Mouse (Mus musculus) kidney, embryonic 16.5 days (tissue): Measurements from ENCODE around the gene Usp36. TPM values are rescaled to one million over a fixed set of nuclear protein-coding genes. Genes with fewer than 3 reads are reported as not detected.

Experiments used
- ATAC-seq: fragments of 200-750 bp; cut with Nextera tagmentation; 2 replicates; pipeline ENCODE4 v1.8.0; 2017; ENCODE audit warnings: moderate TSS enrichment; ENCODE audit not compliant: low FRiP score, low TSS enrichment
- H3K27ac ChIP-seq: fragments of 300-500 bp; sonication (generic); 2 replicates; pipeline ENCODE4 v1.5.1; 2014; ENCODE audit warnings: low read length
- H3K27me3 ChIP-seq: fragments of 300-500 bp; sonication (generic); 2 replicates; pipeline ENCODE4 v1.6.1; 2014; ENCODE audit warnings: low read length, control low read depth, mixed read lengths; ENCODE audit not compliant: insufficient read depth
- H3K36me3 ChIP-seq: fragments of 300-500 bp; sonication (generic); 2 replicates; pipeline ENCODE4 v1.6.1; 2014; ENCODE audit warnings: low read length, control low read depth, mixed read lengths; ENCODE audit not compliant: insufficient read depth
- H3K4me1 ChIP-seq: fragments of 300-500 bp; sonication (generic); 2 replicates; pipeline ENCODE4 v1.6.1; 2014; ENCODE audit warnings: low read length, control low read depth, mixed read lengths; ENCODE audit not compliant: insufficient read depth
- H3K4me2 ChIP-seq: fragments of 300-500 bp; sonication (generic); replicated peaks from 2 replicates; pipeline ENCODE4 v1.6.1; 2014; ENCODE audit warnings: low read depth, low read length
- H3K4me3 ChIP-seq: fragments of 300-500 bp; sonication (generic); 2 replicates; pipeline ENCODE4 v1.5.1; 2014; ENCODE audit warnings: mild to moderate bottlenecking, low read length
- H3K9ac ChIP-seq: fragments of 300-500 bp; sonication (generic); replicated peaks from 2 replicates; pipeline ENCODE4 v1.6.1; 2014; ENCODE audit warnings: low read length
- H3K9me3 ChIP-seq: fragments of 300-500 bp; sonication (generic); 2 replicates; pipeline ENCODE4 v1.6.1; 2016; ENCODE audit warnings: low read length, control low read depth
- WGBS: fragments of 180-500 bp; shearing (Covaris S2); extraction: QIAGEN DNeasy Blood & Tissue Kit; methylation state at CpG from one replicate; pipeline ENCODE4 v1.1.7; 2014; 5-methylcytosine and 5-hydroxymethylcytosine counted together
- polyA plus RNA-seq: library from polyadenylated mRNA; unstranded; fragments of >200 nt; fragmentation: Nextera tagmentation; extraction: Ambion mirVana; gene quantifications from 2 replicates; pipeline ENCODE4 v1.2.1, GENCODE M21; 2015

The Usp36 gene
- polyA plus RNA-seq, 1 experiment from 2014 or later: 21.4 TPM

- H3K9ac ChIP-seq: no peak overlapping the region
- H3K4me1 ChIP-seq: peaks cover 71% of the 10 kb centered on the region
- no peak for ATAC-seq
- H3K36me3 ChIP-seq: no peaks in the 10 kb centered on the region
- H3K27ac ChIP-seq: no peak overlapping the region
- no peaks in the 10 kb centered on the region for H3K9me3 ChIP-seq
- no peak overlapping the region for H3K4me2 ChIP-seq
- no peak overlapping the region for H3K4me3 ChIP-seq
- 76% methylated on average over 6 of the region's 6 CpGs for WGBS
- no peaks in the 10 kb centered on the region for H3K27me3 ChIP-seq
Observed at GRCm38 (mm10) chr11:118243627-118244261, 46.3 kb downstream of the Usp36 start.

DNA sequence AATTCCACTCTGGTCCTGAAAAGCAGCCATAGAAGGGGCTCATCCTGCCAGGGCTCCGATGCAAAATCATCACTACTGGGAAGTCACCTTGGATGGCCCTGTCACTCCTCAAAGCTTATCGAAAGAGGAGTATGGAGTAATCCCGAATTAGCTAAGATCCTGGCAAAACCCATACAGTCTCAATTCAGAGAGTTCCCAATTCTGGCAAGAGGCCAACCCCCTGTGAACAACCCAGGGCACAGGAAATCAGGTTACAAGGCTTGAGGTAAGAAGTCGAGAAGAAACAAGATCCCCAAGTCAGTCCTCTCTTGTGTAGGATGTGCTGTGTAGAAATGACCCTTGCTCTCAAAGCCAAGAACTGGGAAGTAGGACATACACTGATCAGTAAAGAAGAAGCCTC lies 47.5 kb downstream of the Usp36 start:
- no peak for ATAC-seq
- no peak overlapping the region for H3K4me2 ChIP-seq
- H3K4me3 ChIP-seq: no peak overlapping the region
- 0 out of 2 replicates have a peak overlapping the region, but pooled peaks have one; percentile 47 for H3K27ac ChIP-seq
- no peaks in the 10 kb centered on the region for H3K27me3 ChIP-seq
- H3K9ac ChIP-seq: no peak overlapping the region
- H3K4me1 ChIP-seq: peaks cover 80% of the 10 kb centered on the region
- H3K9me3 ChIP-seq: no peaks in the 10 kb centered on the region
- WGBS: 54% methylated on average over 4 of the region's 4 CpGs
- no peaks in the 10 kb centered on the region for H3K36me3 ChIP-seq

DNA sequence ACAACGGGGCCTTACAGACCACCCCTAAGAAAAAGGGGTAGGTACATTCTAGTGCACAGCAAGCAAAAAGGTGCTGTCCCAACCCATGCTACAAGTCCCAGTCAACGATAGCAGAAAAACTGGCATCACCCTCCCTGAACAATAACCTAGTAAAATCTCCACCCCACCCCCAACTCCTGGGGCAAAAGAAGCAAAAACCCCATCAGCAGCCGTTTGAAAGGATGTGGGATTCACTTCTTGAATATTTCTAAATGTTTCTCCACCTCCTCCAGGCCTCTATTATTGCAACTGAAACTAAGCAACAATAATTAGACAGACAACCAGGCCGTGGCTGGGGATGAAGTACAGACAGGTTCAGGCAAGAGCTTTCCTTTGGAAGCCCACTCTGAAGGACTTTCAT lies 49.7 kb downstream of the Usp36 start:
- Histone ChIP-seq H3K36me3 (no peaks in the 10 kb centered on the region), H3K27me3 (no peaks in the 10 kb centered on the region), H3K9ac (no peak overlapping the region), H3K4me3 (no peak overlapping the region), H3K27ac (peak overlapping the region; percentile 94), H3K4me1 (peaks cover 72% of the 10 kb centered on the region), H3K9me3 (no peaks in the 10 kb centered on the region), H3K4me2 (no peak overlapping the region)
- WGBS: 54% methylated on average over 4 of the region's 4 CpGs
- no peak for ATAC-seq

- WGBS: 24% methylated on average over 14 of the region's 14 CpGs
- ATAC-seq: peak; percentile 91
Observed at GRCm38 (mm10) chr11:118239281-118240198, 50.5 kb downstream of the Usp36 start.

GRCm38 (mm10) chr11:118236520-118237190 lies 53.4 kb downstream of the Usp36 start:
- Histone ChIP-seq H3K9ac (no peak overlapping the region), H3K4me3 (no peak overlapping the region), H3K27ac (peak overlapping the region; percentile 69), H3K9me3 (no peaks in the 10 kb centered on the region), H3K4me2 (no peak overlapping the region; the same call in 1 of the 2 replicates), H3K36me3 (no peaks in the 10 kb centered on the region), H3K27me3 (no peaks in the 10 kb centered on the region), H3K4me1 (peaks cover 62% of the 10 kb centered on the region)
- 39% methylated on average over 6 of the region's 6 CpGs for WGBS
- ATAC-seq: peak; percentile 58

More at GRCm38 (mm10) chr11:118239281-118240198, 50.5 kb downstream of the Usp36 start:
- H3K27ac ChIP-seq: peak overlapping the region; percentile 94
- no peaks in the 10 kb centered on the region for H3K36me3 ChIP-seq
- H3K4me2 ChIP-seq: peak overlapping the region; percentile 37
- H3K27me3 ChIP-seq: no peaks in the 10 kb centered on the region
- peak overlapping the region; percentile 50 for H3K9ac ChIP-seq
- no peaks in the 10 kb centered on the region for H3K9me3 ChIP-seq
- peak overlapping the region; percentile 7; the same call in 1 of the 2 replicates for H3K4me3 ChIP-seq
- peaks cover 72% of the 10 kb centered on the region for H3K4me1 ChIP-seq

DNA sequence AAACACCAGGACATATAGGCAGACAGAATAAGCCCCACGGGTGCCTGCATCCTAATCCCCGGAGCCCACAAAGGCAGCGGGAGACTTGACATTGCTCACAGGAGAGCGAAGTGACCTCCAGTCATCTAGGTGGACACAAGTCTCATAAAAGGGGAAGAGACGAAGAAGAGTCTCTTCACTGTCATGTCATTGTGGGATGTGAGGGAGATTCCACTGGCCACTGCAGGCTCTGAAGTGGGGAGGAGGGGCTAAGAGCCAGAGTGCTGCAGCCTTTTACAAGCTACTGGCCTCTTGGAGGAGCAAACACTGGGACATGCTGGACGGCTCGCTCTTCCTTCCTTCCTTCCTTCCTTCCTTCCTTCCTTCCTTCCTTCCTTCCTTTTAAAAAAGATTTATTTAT lies 55.1 kb downstream of the Usp36 start:
- no peak overlapping the region for H3K27ac ChIP-seq
- H3K36me3 ChIP-seq: no peaks in the 10 kb centered on the region
- H3K4me2 ChIP-seq: no peak overlapping the region
- ATAC-seq: no peak
- peaks cover 48% of the 10 kb centered on the region for H3K4me1 ChIP-seq
- no peaks in the 10 kb centered on the region for H3K9me3 ChIP-seq
- H3K4me3 ChIP-seq: no peak overlapping the region
- H3K9ac ChIP-seq: 0 out of 2 replicates have a peak overlapping the region, but pooled peaks have one; percentile 14
- no peaks in the 10 kb centered on the region for H3K27me3 ChIP-seq
- 68% methylated on average over 7 of the region's 7 CpGs for WGBS

- 59% methylated on average over 6 of the region's 6 CpGs for WGBS
Observed at GRCm38 (mm10) chr11:118234500-118234899, 55.5 kb downstream of the Usp36 start.

DNA sequence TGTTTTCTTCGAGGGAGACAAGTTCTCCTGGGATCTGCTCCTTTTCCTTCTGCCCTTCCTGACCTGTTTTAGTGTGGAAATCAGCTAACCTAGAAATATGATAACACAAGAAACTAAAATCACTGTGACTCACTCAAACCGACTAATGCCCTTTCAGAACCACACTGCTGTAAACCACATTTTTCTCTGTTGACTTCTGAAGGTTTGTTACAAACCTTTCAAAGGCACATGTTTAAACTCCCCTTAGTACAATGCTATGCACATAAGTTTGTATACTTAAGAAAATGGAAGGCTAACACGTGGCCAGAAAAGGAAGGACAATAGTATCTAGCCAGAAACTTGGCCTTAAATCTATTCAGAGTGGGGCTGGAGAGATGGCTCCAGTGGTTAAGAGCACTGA lies 56.1 kb downstream of the Usp36 start:
- H3K4me3 ChIP-seq: no peak overlapping the region
- no peak overlapping the region for H3K9ac ChIP-seq
- WGBS: 54% methylated on average over 3 of the region's 3 CpGs
- H3K9me3 ChIP-seq: no peaks in the 10 kb centered on the region
- ATAC-seq: no peak
- H3K36me3 ChIP-seq: no peaks in the 10 kb centered on the region
- H3K4me2 ChIP-seq: no peak overlapping the region
- peaks cover 38% of the 10 kb centered on the region for H3K4me1 ChIP-seq
- H3K27ac ChIP-seq: no peak overlapping the region
- no peaks in the 10 kb centered on the region for H3K27me3 ChIP-seq

More at GRCm38 (mm10) chr11:118234500-118234899, 55.5 kb downstream of the Usp36 start:
- no peak overlapping the region for H3K27ac ChIP-seq
- H3K36me3 ChIP-seq: no peaks in the 10 kb centered on the region
- no peaks in the 10 kb centered on the region for H3K27me3 ChIP-seq
- 0 out of 2 replicates have a peak overlapping the region, but pooled peaks have one; percentile 14 for H3K9ac ChIP-seq
- no peaks in the 10 kb centered on the region for H3K9me3 ChIP-seq
- no peak overlapping the region for H3K4me3 ChIP-seq
- H3K4me2 ChIP-seq: no peak overlapping the region
- ATAC-seq: no peak
- H3K4me1 ChIP-seq: peaks cover 44% of the 10 kb centered on the region

DNA sequence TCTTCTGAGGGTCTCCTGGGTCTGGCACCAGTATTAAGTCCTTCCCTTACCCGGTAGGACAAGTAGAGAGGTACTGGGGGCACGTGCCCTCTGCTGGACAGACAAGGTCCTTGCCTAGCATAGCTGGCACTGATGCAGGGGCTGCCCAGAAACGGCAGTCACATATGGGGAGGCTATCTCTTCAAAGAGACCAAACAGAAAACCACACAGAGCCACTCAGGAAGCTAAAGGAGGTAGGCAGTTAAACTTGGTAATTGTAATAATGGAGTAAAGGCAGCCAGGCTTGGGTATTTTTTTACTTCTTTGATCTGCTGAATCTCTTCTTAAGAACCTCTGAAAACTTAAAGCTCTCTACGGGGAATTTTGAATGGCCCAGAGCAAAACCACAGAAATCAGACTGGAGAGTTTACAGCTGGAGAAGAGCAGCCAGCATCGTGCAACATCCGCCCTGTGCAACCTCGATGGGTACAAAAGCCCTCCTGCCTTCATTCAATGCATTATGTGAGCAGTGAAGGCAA lies 57.7 kb downstream of the Usp36 start:
- H3K4me2 ChIP-seq: no peak overlapping the region
- H3K27ac ChIP-seq: no peak overlapping the region
- H3K9ac ChIP-seq: 0 out of 2 replicates have a peak overlapping the region, but pooled peaks have one; percentile 16
- H3K9me3 ChIP-seq: no peaks in the 10 kb centered on the region
- ATAC-seq: peak; percentile 52; the same call in 1 of the 2 replicates
- no peaks in the 10 kb centered on the region for H3K36me3 ChIP-seq
- no peaks in the 10 kb centered on the region for H3K27me3 ChIP-seq
- H3K4me3 ChIP-seq: no peak overlapping the region
- peaks cover 25% of the 10 kb centered on the region for H3K4me1 ChIP-seq
- 39% methylated on average over 7 of the region's 7 CpGs for WGBS
